Mouse (Mus musculus): ENCODE measurements around the gene Gm8104. TPM values are rescaled to one million over a fixed set of nuclear protein-coding genes. Genes with fewer than 3 reads are reported as not detected.
"Not testable (repeated sequence)": the region's sequence is repeated elsewhere in the genome, so short reads cannot be mapped to it uniquely, and the experiment has no call there.

Gene Gm8104
- total RNA-seq (2014; fragmentation: Nextera tagmentation) (not detected in 2 replicates), total RNA-seq (2017) (not detected in 2 replicates)

- not testable (repeated sequence) for ATAC-seq (replicated peaks; ENCODE audit: low FRiP score, low TSS enrichment, poor library complexity, severe bottlenecking)
Measured at GRCm38 (mm10) chr14:43100301-43100700, at the start of gene Gm8104. Gene Gm8104, plus strand, starts transcription at chr14:43100601.

GRCm38 (mm10) chr14:43058063-43058462, 42.3 kb upstream of the Gm8104 start:
- not testable (repeated sequence) for ATAC-seq (replicated peaks; ENCODE audit: low FRiP score, low TSS enrichment, poor library complexity, severe bottlenecking)

DNA sequence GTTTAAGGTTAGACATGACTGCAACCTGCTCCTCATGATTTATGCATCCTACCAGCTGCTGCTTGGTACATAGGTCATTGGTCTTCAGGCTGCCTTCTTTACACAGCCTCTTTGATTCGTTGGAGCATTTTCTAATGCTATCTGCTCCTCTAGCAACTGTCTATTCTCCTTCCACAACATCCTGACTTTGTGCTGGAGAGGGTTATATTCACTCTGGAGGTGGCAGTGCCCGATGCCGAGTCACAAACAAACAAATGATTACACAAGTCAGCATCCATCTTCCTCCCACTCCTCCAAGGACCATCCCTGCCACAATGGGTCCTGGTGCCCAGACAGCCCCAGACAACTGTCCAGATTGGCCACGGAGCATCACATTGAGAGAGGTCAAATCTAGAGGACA, 40.2 kb upstream of the Gm8104 start:
- ATAC-seq (replicated peaks; ENCODE audit: low FRiP score, low TSS enrichment, poor library complexity, severe bottlenecking), result not testable (repeated sequence)

DNA sequence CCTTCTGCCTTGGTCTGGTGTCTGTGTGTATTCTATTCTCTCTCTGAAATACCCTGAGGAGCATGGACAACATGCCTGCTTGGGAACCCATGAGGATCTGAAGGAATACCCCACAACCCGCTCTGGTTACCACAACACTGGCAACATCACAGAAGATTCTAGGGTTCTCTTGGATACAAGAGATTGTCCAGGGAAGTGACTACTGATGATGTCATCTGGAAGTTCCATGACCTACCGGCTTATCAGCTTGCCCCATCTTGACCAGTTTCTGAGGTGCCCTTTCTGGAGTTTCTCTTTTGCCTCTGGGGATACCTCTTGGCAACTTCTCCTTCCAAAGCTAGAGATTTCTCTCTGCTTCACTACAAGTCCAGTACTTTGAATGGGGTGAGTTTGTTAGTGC, 23.9 kb upstream of the Gm8104 start, which contains the start of gene Gm8094:
Gene Gm8094, minus strand, starts transcription at position 101 of the 400 bp plus-strand sequence.
- not testable (repeated sequence) for ATAC-seq (replicated peaks; ENCODE audit: low FRiP score, low TSS enrichment, poor library complexity, severe bottlenecking)

GRCm38 (mm10) chr14:43084936-43085730, 15.3 kb upstream of the Gm8104 start:
- ATAC-seq (replicated peaks; ENCODE audit: low FRiP score, low TSS enrichment, poor library complexity, severe bottlenecking), result not testable (repeated sequence)

GRCm38 (mm10) chr14:43089103-43089919, 11.1 kb upstream of the Gm8104 start:
- not testable (repeated sequence) for ATAC-seq (replicated peaks; ENCODE audit: low FRiP score, low TSS enrichment, poor library complexity, severe bottlenecking)

DNA sequence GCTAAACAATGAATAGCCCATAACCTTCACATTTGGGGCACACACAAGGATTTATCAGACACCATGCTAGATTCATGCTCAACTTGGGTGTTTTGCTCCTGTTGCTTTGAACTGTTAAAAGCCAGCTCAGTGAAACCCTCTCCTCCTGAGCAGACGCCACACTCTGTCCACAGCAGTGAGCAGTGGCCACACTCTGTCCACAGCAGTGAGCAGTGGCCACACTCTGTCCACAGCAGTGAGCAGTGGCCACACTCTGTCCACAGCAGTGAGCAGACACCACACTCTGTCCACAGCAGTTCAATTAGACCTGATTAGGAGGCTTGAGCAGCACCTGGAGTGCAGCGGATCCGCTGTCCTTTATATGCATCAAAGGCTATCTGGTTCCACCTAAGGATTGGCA, 19.3 kb downstream of the Gm8104 start:
- not testable (repeated sequence) for ATAC-seq (replicated peaks; ENCODE audit: low FRiP score, low TSS enrichment, poor library complexity, severe bottlenecking)

DNA sequence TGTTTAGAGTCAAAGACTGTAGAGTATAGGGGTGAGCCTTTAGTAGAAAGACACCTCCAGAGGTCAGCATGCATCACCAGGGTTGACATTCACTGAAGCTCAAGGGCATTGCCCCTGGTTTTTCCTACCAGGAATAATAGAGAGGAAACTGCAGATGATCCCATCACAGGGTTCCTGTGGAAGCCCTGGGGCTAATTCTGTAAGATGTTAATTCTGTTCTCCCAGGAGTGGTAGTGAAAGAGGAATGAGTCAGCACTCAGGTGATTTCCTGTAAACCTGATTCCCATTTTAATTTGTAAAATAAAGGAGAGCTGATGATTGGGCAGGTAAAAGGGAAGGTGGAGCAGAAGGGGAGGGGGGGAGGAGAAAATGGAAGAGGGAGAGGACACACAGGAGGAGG, 25.9 kb downstream of the Gm8104 start:
- not testable (repeated sequence) for ATAC-seq (replicated peaks; ENCODE audit: low FRiP score, low TSS enrichment, poor library complexity, severe bottlenecking)

Other genes starting within 250 kb of the Gm8104 start
- not detected in 2 replicates for gene Gm21977, start 247.1 kb upstream of the Gm8104 start, total RNA-seq (2014; fragmentation: Nextera tagmentation)
- not detected in 2 replicates for gene Gm21977, start 247.1 kb upstream of the Gm8104 start, total RNA-seq (2017)
- not detected in 2 replicates for gene Gm8082, start 107.0 kb upstream of the Gm8104 start, total RNA-seq (2014; fragmentation: Nextera tagmentation)
- not detected in 2 replicates for gene Gm8082, start 107.0 kb upstream of the Gm8104 start, total RNA-seq (2017)
- not detected in 2 replicates for gene Gm10376, start 85.0 kb upstream of the Gm8104 start, total RNA-seq (2014; fragmentation: Nextera tagmentation)
- not detected in 2 replicates for gene Gm10376, start 85.0 kb upstream of the Gm8104 start, total RNA-seq (2017)
- not detected in 2 replicates for gene Gm8094, start 24.0 kb upstream of the Gm8104 start, total RNA-seq (2014; fragmentation: Nextera tagmentation)
- gene Gm8094, start 24.0 kb upstream of the Gm8104 start, total RNA-seq (2017), result not detected in 2 replicates
- gene Gm7233, start 79.3 kb downstream of the Gm8104 start, total RNA-seq (2014; fragmentation: Nextera tagmentation), result not detected in 2 replicates
- not detected in 2 replicates for gene Gm7233, start 79.3 kb downstream of the Gm8104 start, total RNA-seq (2017)
- gene Gm8122, start 134.7 kb downstream of the Gm8104 start, total RNA-seq (2014; fragmentation: Nextera tagmentation), result not detected in 2 replicates
- gene Gm8122, start 134.7 kb downstream of the Gm8104 start, total RNA-seq (2017), result not detected in 2 replicates
- not detected in 2 replicates for gene Gm8126, start 158.0 kb downstream of the Gm8104 start, total RNA-seq (2014; fragmentation: Nextera tagmentation)
- not detected in 2 replicates for gene Gm8126, start 158.0 kb downstream of the Gm8104 start, total RNA-seq (2017)
- gene Gm9732, start 174.4 kb downstream of the Gm8104 start, total RNA-seq (2014; fragmentation: Nextera tagmentation), result not detected in 2 replicates
- gene Gm9732, start 174.4 kb downstream of the Gm8104 start, total RNA-seq (2017), result not detected in 2 replicates
- not detected in 2 replicates for gene Gm8127, start 193.2 kb downstream of the Gm8104 start, total RNA-seq (2014; fragmentation: Nextera tagmentation)
- not detected in 2 replicates for gene Gm8127, start 193.2 kb downstream of the Gm8104 start, total RNA-seq (2017)
- gene 1700001F09Rik, start 247.2 kb downstream of the Gm8104 start, total RNA-seq (2014; fragmentation: Nextera tagmentation), result not detected in 2 replicates
- gene 1700001F09Rik, start 247.2 kb downstream of the Gm8104 start, total RNA-seq (2017), result not detected in 2 replicates

Measured in megakaryocyte-erythroid progenitor cell, adult 5-6 weeks (primary cell).